Mouse (Mus musculus) limb, embryonic 14.5 days (tissue): ENCODE measurements around the gene Krtap10-4. TPM values are rescaled to one million over a fixed set of nuclear protein-coding genes. Genes with fewer than 3 reads are reported as not detected.

Source experiments
- ATAC-seq: fragments of 200-750 bp; cut with Nextera tagmentation; 2 replicates; pipeline ENCODE4 v1.8.0; 2017; ENCODE audit warnings: low read depth, moderate number of reproducible peaks, moderate TSS enrichment; ENCODE audit not compliant: low FRiP score
- DNase-seq: peaks from one replicate; pipeline ENCODE4 v3.0.0-alpha.2; 2015; ENCODE audit warnings: low spot score
- H3K27ac ChIP-seq: fragments of 300-500 bp; sonication (generic); replicated peaks from 2 replicates; pipeline ENCODE4 v1.5.1; 2014; ENCODE audit warnings: low read depth, mild to moderate bottlenecking, low read length, moderate library complexity, mixed read lengths
- H3K27me3 ChIP-seq: fragments of 300-500 bp; sonication (generic); 2 replicates; pipeline ENCODE4 v1.6.1; 2014; ENCODE audit warnings: low read length, mixed read lengths; ENCODE audit not compliant: control insufficient read depth, insufficient read depth
- H3K36me3 ChIP-seq: fragments of 300-500 bp; sonication (generic); 2 replicates; pipeline ENCODE4 v1.6.1; 2014; ENCODE audit warnings: mild to moderate bottlenecking, low read length, moderate library complexity, mixed read lengths; ENCODE audit not compliant: control insufficient read depth, insufficient read depth
- H3K4me1 ChIP-seq: fragments of 300-500 bp; sonication (generic); 2 replicates; pipeline ENCODE4 v1.6.1; 2014; ENCODE audit warnings: antibody characterized with exemption, low read length, mixed read lengths; ENCODE audit not compliant: control insufficient read depth, insufficient read depth
- H3K4me2 ChIP-seq: fragments of 300-500 bp; sonication (generic); replicated peaks from 2 replicates; pipeline ENCODE4 v1.6.1; 2014; ENCODE audit warnings: low read depth, mild to moderate bottlenecking, low read length, moderate library complexity; ENCODE audit not compliant: severe bottlenecking
- H3K4me3 ChIP-seq: fragments of 300-500 bp; sonication (generic); replicated peaks from 2 replicates; pipeline ENCODE4 v1.5.1; 2014; ENCODE audit warnings: low read length
- H3K9ac ChIP-seq: fragments of 300-500 bp; sonication (generic); 2 replicates; pipeline ENCODE4 v1.6.1; 2014; ENCODE audit warnings: mild to moderate bottlenecking, low read depth, low read length, moderate library complexity; ENCODE audit not compliant: severe bottlenecking
- H3K9me3 ChIP-seq: fragments of 300-500 bp; sonication (generic); 2 replicates; pipeline ENCODE4 v1.6.1; 2016; ENCODE audit warnings: low read length; ENCODE audit not compliant: control insufficient read depth
- POLR2A ChIP-seq: fragments of 200-500 bp; IDR thresholded peaks from 2 replicates; pipeline ENCODE4 v1.8.0; 2012; ENCODE audit warnings: inconsistent platforms, mild to moderate bottlenecking, moderate library complexity, borderline replicate concordance; ENCODE audit not compliant: insufficient read depth, insufficient read length; ENCODE audit errors: extremely low read depth
- WGBS: fragments of 180-500 bp; shearing (Covaris S2); extraction: QIAGEN DNeasy Blood & Tissue Kit; methylation state at CpG from one replicate; pipeline ENCODE4 v1.1.7; 2014; 5-methylcytosine and 5-hydroxymethylcytosine counted together
- polyA plus RNA-seq, 2 experiments: library from polyadenylated mRNA; depleted of rRNA in 1 of 2; stranded (reverse) in 1 of 2; unstranded in 1 of 2; fragments of >200 nt; fragmentation: Nextera tagmentation in 1 of 2; extraction: Ambion mirVana in 1 of 2; gene quantifications; 2 replicates each; pipeline versions ENCODE4 v1.2.1 to v1.2.3; 2012 to 2014

Gene Krtap10-4
- polyA plus RNA-seq, 2 experiments = not detected

- Histone ChIP-seq H3K27me3 (no peaks in the 10 kb centered on the region), H3K9me3 (no peaks in the 10 kb centered on the region), H3K27ac (no peak within 1 kb of the TSS), H3K36me3 (no peaks in the 10 kb centered on the region), H3K9ac (no peak within 1 kb of the TSS), H3K4me3 (no peak within 1 kb of the TSS), H3K4me2 (no peak within 1 kb of the TSS), H3K4me1 (no peaks in the 10 kb centered on the region)
- DNase-seq = no peak
- ATAC-seq = no peak
- whole genome bisulfite sequencing = 66% methylated on average over 9 of the region's 9 CpGs
- TF ChIP-seq POLR2A = no peak
These were observed 25.7 kb upstream of the Krtap10-4 start, which contains the start of gene Gm10318 for GRCm38 (mm10) chr10:77852559-77852958. TSS of gene Gm10318 (plus strand) at chr10:77852859.

DNA sequence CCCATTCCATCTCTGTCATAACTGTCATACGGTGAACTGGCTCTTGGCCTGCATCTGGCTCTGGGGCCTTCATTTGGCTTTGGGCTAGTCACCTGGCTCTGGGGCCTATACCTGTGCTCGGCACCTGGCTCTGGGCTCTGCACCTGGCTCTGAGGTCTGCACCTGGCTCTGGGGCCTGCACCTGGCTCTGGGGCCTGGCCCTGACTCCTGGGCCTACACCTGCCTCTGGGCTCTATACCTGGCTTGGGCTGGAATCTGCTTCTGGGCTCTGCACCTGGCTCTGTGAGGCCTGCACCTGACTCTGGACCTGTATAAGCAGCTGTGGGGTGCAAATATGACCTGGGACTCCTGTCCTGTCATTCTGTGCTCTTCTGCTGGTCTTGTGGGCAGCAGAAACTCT, 20.6 kb upstream of the Krtap10-4 start:
- no peak for TF ChIP-seq POLR2A
- Histone ChIP-seq H3K27ac (no peak overlapping the region), H3K4me2 (no peak overlapping the region), H3K9ac (no peak overlapping the region), H3K9me3 (peaks cover 10% of the 10 kb centered on the region; the same call in 1 of the 2 replicates), H3K36me3 (no peaks in the 10 kb centered on the region), H3K27me3 (no peaks in the 10 kb centered on the region), H3K4me1 (no peaks in the 10 kb centered on the region), H3K4me3 (no peak overlapping the region)
- 78% methylated on average over 2 of the region's 2 CpGs for WGBS
- no peak for DNase-seq
- no peak for ATAC-seq

GRCm38 (mm10) chr10:77846961-77847360, 20.1 kb upstream of the Krtap10-4 start:
- Histone ChIP-seq H3K27ac (no peak overlapping the region), H3K4me1 (no peaks in the 10 kb centered on the region), H3K4me2 (no peak overlapping the region), H3K4me3 (no peak overlapping the region), H3K36me3 (no peaks in the 10 kb centered on the region), H3K9ac (no peak overlapping the region), H3K27me3 (no peaks in the 10 kb centered on the region), H3K9me3 (peaks cover 10% of the 10 kb centered on the region; the same call in 1 of the 2 replicates)
- ATAC-seq (no peak), DNase-seq (no peak)
- TF ChIP-seq POLR2A = no peak
- 24% methylated on average over 2 of the region's 2 CpGs for WGBS

- no peaks in the 10 kb centered on the region for H3K4me1 ChIP-seq
- H3K9me3 ChIP-seq = peaks cover 10% of the 10 kb centered on the region; the same call in 1 of the 2 replicates
- WGBS = 64% methylated on average over 3 of the region's 3 CpGs
- DNase-seq = no peak
- H3K9ac ChIP-seq = no peak within 1 kb of the TSS
- no peaks in the 10 kb centered on the region for H3K36me3 ChIP-seq
- H3K27ac ChIP-seq = no peak within 1 kb of the TSS
- no peak for TF ChIP-seq POLR2A
- no peak for ATAC-seq
- H3K4me2 ChIP-seq = no peak within 1 kb of the TSS
- no peak within 1 kb of the TSS for H3K4me3 ChIP-seq
- no peaks in the 10 kb centered on the region for H3K27me3 ChIP-seq
These were observed 19.6 kb upstream of the Krtap10-4 start, which contains the start of gene Gm36176 for GRCm38 (mm10) chr10:77846503-77846902. TSS of gene Gm36176 (plus strand) at chr10:77846803.

- H3K9ac ChIP-seq = no peak overlapping the region
- no peaks in the 10 kb centered on the region for H3K4me1 ChIP-seq
- ATAC-seq (no peak), DNase-seq (no peak)
- no peak overlapping the region for H3K4me3 ChIP-seq
- TF ChIP-seq POLR2A = no peak
- peaks cover 8% of the 10 kb centered on the region; the same call in 1 of the 2 replicates for H3K9me3 ChIP-seq
- H3K27ac ChIP-seq = no peak overlapping the region
- WGBS = 69% methylated on average over 6 of the region's 6 CpGs
- H3K4me2 ChIP-seq = no peak overlapping the region
- H3K27me3 ChIP-seq = no peaks in the 10 kb centered on the region
- no peaks in the 10 kb centered on the region for H3K36me3 ChIP-seq
These were observed 12.1 kb upstream of the Krtap10-4 start for GRCm38 (mm10) chr10:77839006-77839405.

DNA sequence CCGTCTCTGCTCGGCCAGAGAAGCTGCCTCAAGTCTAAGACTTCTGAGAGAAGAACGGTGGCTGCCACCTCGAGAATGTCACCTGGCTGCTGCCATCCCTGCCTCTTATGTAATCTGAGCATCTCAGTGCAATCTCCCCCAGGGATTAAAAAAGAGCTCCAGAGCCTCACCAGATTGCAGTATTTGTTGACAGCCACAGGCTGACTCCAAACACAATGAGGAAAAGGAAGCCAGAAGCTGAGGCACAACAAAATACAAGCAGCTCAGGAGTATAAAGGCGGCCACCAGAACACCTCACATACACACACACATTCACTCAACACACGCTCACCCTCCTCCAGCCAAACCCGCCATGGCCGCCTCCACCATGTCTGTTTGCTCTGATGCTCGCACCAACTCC, 8.8 kb upstream of the Krtap10-4 start, which contains the start of gene Krtap10-10:
Gene Krtap10-10, plus strand, starts transcription at position 301 of the 400 bp plus-strand sequence.
- no peak for TF ChIP-seq POLR2A
- DNase-seq (no peak), ATAC-seq (no peak)
- H3K36me3 ChIP-seq = no peaks in the 10 kb centered on the region
- H3K27me3 ChIP-seq = no peaks in the 10 kb centered on the region
- H3K4me3 ChIP-seq = no peak within 1 kb of the TSS
- H3K4me1 ChIP-seq = no peaks in the 10 kb centered on the region
- H3K27ac ChIP-seq = no peak within 1 kb of the TSS
- no peaks in the 10 kb centered on the region for H3K9me3 ChIP-seq
- whole genome bisulfite sequencing = 64% methylated on average over 8 of the region's 9 CpGs
- H3K9ac ChIP-seq = no peak within 1 kb of the TSS
- no peak within 1 kb of the TSS for H3K4me2 ChIP-seq
